Mouse (Mus musculus) MEL (cell line): ENCODE data around the gene Spag9. TPM values are rescaled to one million over a fixed set of nuclear protein-coding genes. Genes with fewer than 3 reads are reported as not detected.
A peak's percentile ranks its signal among the peaks of the same experiment; 100 is the strongest.

Experiments used
- DNase-seq: peaks from one replicate; pipeline ENCODE4 v3.0.0; 2011; ENCODE audit warnings: low read depth, low spot score
- H3K27ac ChIP-seq: 2 replicates; pipeline ENCODE4 v1.5.1; 2012; ENCODE audit warnings: low read depth, mild to moderate bottlenecking, control low read depth, low read length, moderate library complexity; ENCODE audit not compliant: control insufficient read depth
- H3K27me3 ChIP-seq, 2 experiments: fragments of 150-350 bp in 1 of 2; sonication (generic) in 1 of 2; 2 replicates each; pipeline ENCODE4 v1.6.1; 2012; ENCODE audit warnings: low read length in 2 of 2, mild to moderate bottlenecking in 2 of 2, improper control_type of control experiment in 1 of 2, moderate library complexity in 1 of 2; ENCODE audit not compliant: insufficient read depth in 2 of 2, control insufficient read depth in 1 of 2
- H3K36me3 ChIP-seq, 2 experiments: 2 replicates each; pipeline ENCODE4 v1.6.1; 2012 to 2014; ENCODE audit warnings: low read length in 2 of 2, improper control_type of control experiment in 1 of 2, inconsistent platforms in 1 of 2, mild to moderate bottlenecking in 1 of 2; ENCODE audit not compliant: insufficient read depth in 2 of 2, control insufficient read depth in 1 of 2
- H3K4me1 ChIP-seq, 2 experiments: fragments of 150-350 bp in 1 of 2; sonication (generic) in 1 of 2; 2 replicates each; pipeline ENCODE4 v1.6.1; 2012; ENCODE audit warnings: low read length in 2 of 2, improper control_type of control experiment in 1 of 2, mild to moderate bottlenecking in 1 of 2; ENCODE audit not compliant: insufficient read depth in 2 of 2, control insufficient read depth in 1 of 2
- H3K4me3 ChIP-seq, 2 experiments: fragments of 150-350 bp in 1 of 2; sonication (generic) in 1 of 2; 2 replicates each; pipeline ENCODE4 v1.5.1; 2012; ENCODE audit warnings: low read depth in 2 of 2, low read length in 2 of 2, mild to moderate bottlenecking in 2 of 2, moderate library complexity in 2 of 2, control low read depth in 1 of 2, improper control_type of control experiment in 1 of 2; ENCODE audit not compliant: control insufficient read depth in 1 of 2, insufficient read depth in 1 of 2
- H3K79me2 ChIP-seq: 2 replicates; pipeline ENCODE4 v1.6.1; 2012; ENCODE audit warnings: mild to moderate bottlenecking, low read length, moderate library complexity; ENCODE audit not compliant: control insufficient read depth, poor library complexity, insufficient read depth
- H3K9ac ChIP-seq: 2 replicates; pipeline ENCODE4 v1.6.1; 2012; ENCODE audit warnings: low read depth, mild to moderate bottlenecking, control low read depth, low read length, moderate library complexity; ENCODE audit not compliant: control insufficient read depth, poor library complexity, severe bottlenecking
- H3K9me3 ChIP-seq: fragments of 150-350 bp; sonication (generic); replicated peaks from 2 replicates; pipeline ENCODE4 v1.6.1; 2012; ENCODE audit warnings: mild to moderate bottlenecking, low read length, improper control_type of control experiment, moderate library complexity; ENCODE audit not compliant: insufficient read depth
- CHD2 ChIP-seq: IDR thresholded peaks from 2 replicates; pipeline ENCODE4 v1.6.1; 2011; ENCODE audit warnings: low read length, improper control_type of control experiment
- E2F4 ChIP-seq: IDR thresholded peaks from 2 replicates; pipeline ENCODE4 v1.6.1; 2011; ENCODE audit warnings: low read depth, low read length, improper control_type of control experiment, borderline replicate concordance
- EP300 ChIP-seq, 2 experiments: IDR thresholded peaks; 2 replicates each; pipeline ENCODE4 v1.6.1; 2011; ENCODE audit warnings: improper control_type of control experiment in 2 of 2, low read length in 2 of 2, low read depth in 1 of 2, mild to moderate bottlenecking in 1 of 2
- ETS1 ChIP-seq: IDR thresholded peaks from 2 replicates; pipeline ENCODE4 v1.6.1; 2012; ENCODE audit warnings: low read depth, mild to moderate bottlenecking, inconsistent platforms, low read length, improper control_type of control experiment, moderate library complexity
- GATA1 ChIP-seq: IDR thresholded peaks from 2 replicates; pipeline ENCODE4 v1.6.1; 2011; ENCODE audit warnings: low read depth, low read length, improper control_type of control experiment
- HCFC1 ChIP-seq: IDR thresholded peaks from 2 replicates; pipeline ENCODE4 v1.6.1; 2012; ENCODE audit warnings: low read depth, mild to moderate bottlenecking, inconsistent platforms, low read length, improper control_type of control experiment, moderate library complexity
- JUND ChIP-seq: IDR thresholded peaks from 2 replicates; pipeline ENCODE4 v1.6.1; 2011; ENCODE audit warnings: low read depth, mild to moderate bottlenecking, improper control_type of control experiment, low read length
- KAT2A ChIP-seq: conservative IDR thresholded peaks from 2 replicates; pipeline ENCODE4 v1.6.1; 2012; ENCODE audit warnings: low read depth, low read length, improper control_type of control experiment, inconsistent platforms
- MAFK ChIP-seq: IDR thresholded peaks from 2 replicates; pipeline ENCODE4 v1.6.1; 2011; ENCODE audit warnings: low read depth, mild to moderate bottlenecking, low read length, improper control_type of control experiment, borderline replicate concordance
- MAX ChIP-seq: IDR thresholded peaks from 2 replicates; pipeline ENCODE4 v1.6.1; 2011; ENCODE audit warnings: low read length, improper control_type of control experiment
- MAZ ChIP-seq: IDR thresholded peaks from 2 replicates; pipeline ENCODE4 v1.6.1; 2012; ENCODE audit warnings: low read depth, mild to moderate bottlenecking, inconsistent platforms, low read length, improper control_type of control experiment
- MEF2A ChIP-seq: IDR thresholded peaks from 2 replicates; pipeline ENCODE4 v1.6.1; 2014; ENCODE audit warnings: low read depth, mild to moderate bottlenecking, inconsistent platforms, low read length, improper control_type of control experiment; ENCODE audit not compliant: poor library complexity, insufficient replicate concordance, severe bottlenecking; ENCODE audit errors: extremely low read depth
- MXI1 ChIP-seq: IDR thresholded peaks from 2 replicates; pipeline ENCODE4 v1.6.1; 2011; ENCODE audit warnings: mild to moderate bottlenecking, low read depth, low read length, improper control_type of control experiment
- NRF1 ChIP-seq: IDR thresholded peaks from 2 replicates; pipeline ENCODE4 v1.6.1; 2014; ENCODE audit warnings: low read depth, mild to moderate bottlenecking, inconsistent platforms, low read length, improper control_type of control experiment, moderate library complexity; ENCODE audit not compliant: poor library complexity, insufficient read depth, severe bottlenecking
- POLR2AphosphoS2 ChIP-seq: IDR thresholded peaks from 2 replicates; pipeline ENCODE4 v1.6.1; 2011; ENCODE audit warnings: low read length, improper control_type of control experiment
- RAD21 ChIP-seq: IDR thresholded peaks from 2 replicates; pipeline ENCODE4 v1.6.1; 2011; ENCODE audit warnings: mild to moderate bottlenecking, low read depth, low read length, improper control_type of control experiment
- TAL1 ChIP-seq: IDR thresholded peaks from 2 replicates; pipeline ENCODE4 v1.6.1; 2012; ENCODE audit warnings: mild to moderate bottlenecking, inconsistent platforms, low read length, moderate library complexity, mixed read lengths
- TBP ChIP-seq: IDR thresholded peaks from 2 replicates; pipeline ENCODE4 v1.8.0; 2011; ENCODE audit warnings: low read depth, low read length, improper control_type of control experiment
- TCF12 ChIP-seq: IDR thresholded peaks from 2 replicates; pipeline ENCODE4 v1.6.1; 2014; ENCODE audit warnings: low read depth, mild to moderate bottlenecking, inconsistent platforms, low read length, improper control_type of control experiment, moderate library complexity
- USF1 ChIP-seq: IDR thresholded peaks from 2 replicates; pipeline ENCODE4 v1.6.1; 2014; ENCODE audit warnings: low read depth, mild to moderate bottlenecking, inconsistent platforms, low read length, improper control_type of control experiment, moderate library complexity
- USF2 ChIP-seq, 2 experiments: IDR thresholded peaks; 2 replicates each; pipeline ENCODE4 v1.6.1; 2011 to 2012; ENCODE audit warnings: improper control_type of control experiment in 2 of 2, low read length in 2 of 2, borderline replicate concordance in 1 of 2, inconsistent platforms in 1 of 2, low read depth in 1 of 2, mild to moderate bottlenecking in 1 of 2; ENCODE audit not compliant: insufficient read depth in 1 of 2
- ZC3H11A ChIP-seq: IDR thresholded peaks from 2 replicates; pipeline ENCODE4 v1.6.1; 2012; ENCODE audit warnings: low read depth, mild to moderate bottlenecking, inconsistent platforms, low read length, improper control_type of control experiment
- ZKSCAN1 ChIP-seq: IDR thresholded peaks from 2 replicates; pipeline ENCODE4 v1.6.1; 2012; ENCODE audit warnings: low read depth, mild to moderate bottlenecking, inconsistent platforms, low read length, improper control_type of control experiment, moderate library complexity
- ZMIZ1 ChIP-seq: IDR thresholded peaks from 2 replicates; pipeline ENCODE4 v1.6.1; 2012; ENCODE audit warnings: low read depth, mild to moderate bottlenecking, inconsistent platforms, low read length, improper control_type of control experiment, moderate library complexity
- ZNF384 ChIP-seq: IDR thresholded peaks from 2 replicates; pipeline ENCODE4 v1.6.1; 2012; ENCODE audit warnings: low read depth, mild to moderate bottlenecking, inconsistent platforms, low read length, improper control_type of control experiment
- polyA plus RNA-seq, 2 experiments: library from polyadenylated mRNA; stranded (reverse) in 1 of 2; unstranded in 1 of 2; fragments of >175 nt in 1 of 2; fragments of >200 nt in 1 of 2; gene quantifications; 2 replicates each; pipeline versions ENCODE4 v1.2.1 to v1.2.4; 2012; ENCODE audit warnings: low replicate concordance in 2 of 2, low read depth in 1 of 2; ENCODE audit not compliant: insufficient read length in 2 of 2, insufficient read depth in 1 of 2, missing spikeins in 1 of 2
- total RNA-seq: library from RNA; depleted of rRNA; stranded (reverse); fragments of 300-350 nt; gene quantifications from 2 replicates; pipeline ENCODE4 v1.2.3, GENCODE M21; 2012

Spag9 gene
- total and polyA plus RNA-seq, 3 experiments = 18.9 to 279 (median 20.6) TPM

DNA sequence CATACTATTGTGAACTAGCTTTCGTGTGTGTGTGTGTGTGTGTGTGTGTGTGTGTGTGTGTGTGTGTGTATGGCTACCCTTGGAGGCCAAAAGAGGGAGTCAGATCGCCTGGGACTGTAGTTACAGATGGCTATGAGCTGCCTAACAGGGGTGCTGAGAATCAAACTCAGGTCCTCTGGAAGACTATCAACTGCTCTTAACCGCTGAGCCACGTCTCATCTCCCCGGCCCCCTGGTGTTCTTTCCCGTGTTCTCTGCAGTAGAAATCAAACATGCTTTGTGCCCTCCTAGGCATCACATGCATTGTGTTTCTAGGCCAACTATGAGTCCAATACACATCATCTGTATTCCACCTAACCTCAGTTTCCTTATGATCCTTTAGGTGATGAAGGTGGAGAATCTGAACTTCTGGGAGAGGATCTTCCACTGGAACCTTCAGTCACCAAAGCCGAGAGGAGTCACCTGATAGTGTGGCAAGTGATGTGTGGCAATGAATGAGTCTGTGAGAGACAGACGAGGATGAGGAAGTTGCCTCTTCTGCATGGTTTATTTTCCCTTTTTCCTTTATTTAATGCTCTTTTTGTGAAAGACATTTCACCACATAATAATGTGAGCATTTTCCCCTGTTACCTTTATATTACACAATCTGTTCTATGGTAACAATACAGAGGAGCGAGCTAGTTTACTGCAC, 126.6 kb downstream of the Spag9 start:
- Histone ChIP-seq H3K36me3 (peaks cover 0 to 4% of the 10 kb centered on the region in 2 experiments; a peak in 2 of 4 replicates), H3K27ac (no peak overlapping the region), H3K4me1 (no peaks in the 10 kb centered on the region), H3K4me3 (no peak overlapping the region), H3K9ac (no peak overlapping the region)
- TF ChIP-seq MAZ (no peak), TAL1 (no peak), MXI1 (no peak), ZNF384 (no peak), RAD21 (no peak), NRF1 (no peak)
- TF ChIP-seq, all 39 proteins: peak for 0
- DNase-seq = no peak
- Histone ChIP-seq H3K79me2 (no peaks in the 10 kb centered on the region), H3K27me3 (no peaks in the 10 kb centered on the region), H3K9me3 (no peaks in the 10 kb centered on the region)

DNA sequence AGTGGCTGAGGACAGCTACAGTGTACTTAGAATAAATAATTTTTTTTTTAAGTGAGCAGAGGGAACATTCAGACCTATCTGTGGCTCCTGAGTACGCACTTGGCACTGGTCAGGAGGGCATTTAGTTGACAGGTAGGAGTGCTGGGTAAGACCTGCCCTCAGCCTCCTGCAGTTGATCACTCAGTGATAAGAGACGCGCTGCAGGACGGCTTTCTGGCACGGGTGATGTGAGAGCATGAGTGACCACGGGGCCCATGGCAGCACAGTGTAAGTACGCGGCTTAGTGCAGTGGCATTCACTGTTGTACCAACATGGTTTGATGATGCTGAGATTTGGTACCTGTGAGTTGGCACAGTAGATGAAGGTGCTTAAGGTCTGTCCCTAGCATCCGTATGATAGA, 130.8 kb downstream of the Spag9 start:
- Histone ChIP-seq H3K4me3 (no peak overlapping the region), H3K27me3 (no peaks in the 10 kb centered on the region), H3K27ac (no peak overlapping the region), H3K9me3 (no peaks in the 10 kb centered on the region), H3K4me1 (no peaks in the 10 kb centered on the region), H3K36me3 (peaks cover 0 to 4% of the 10 kb centered on the region in 2 experiments; a peak in 1 of 4 replicates), H3K9ac (no peak overlapping the region), H3K79me2 (no peaks in the 10 kb centered on the region)
- no peak for TF ChIP-seq MEF2A
- DNase-seq = no peak

GRCm38 (mm10) chr11:94127966-94128365, 132.1 kb downstream of the Spag9 start:
- no peaks in the 10 kb centered on the region for H3K4me1 ChIP-seq
- H3K27me3 ChIP-seq = no peaks in the 10 kb centered on the region
- H3K9me3 ChIP-seq = no peaks in the 10 kb centered on the region
- no peak overlapping the region for H3K9ac ChIP-seq
- peaks cover 0 to 2% of the 10 kb centered on the region in 2 experiments; a peak in 1 of 4 replicates for H3K36me3 ChIP-seq
- DNase-seq = peak; percentile 87
- no peak overlapping the region for H3K27ac ChIP-seq
- no peaks in the 10 kb centered on the region for H3K79me2 ChIP-seq
- H3K4me3 ChIP-seq = no peak overlapping the region
- TF ChIP-seq TBP = no peak
- TF ChIP-seq USF2 (IDR thresholded peaks at IDR 0.05; ENCODE audit: borderline replicate concordance in 1 of 2, insufficient read depth in 1 of 2, low read depth in 1 of 2, low read length in 2 of 2) = no peak
- TF ChIP-seq HCFC1 = no peak
- no peak for TF ChIP-seq MAFK
- TF ChIP-seq JUND = no peak
- TF ChIP-seq TCF12 = no peak
- TF ChIP-seq USF1 = no peak
- TF ChIP-seq KAT2A = no peak
- peak; percentile 57 for TF ChIP-seq ZC3H11A
- TF ChIP-seq RAD21 = peak; percentile 76
- no peak for TF ChIP-seq NRF1
- no peak for TF ChIP-seq MAX
- no peak for TF ChIP-seq ZMIZ1
- no peak for TF ChIP-seq E2F4
- TF ChIP-seq ETS1 = no peak
- TF ChIP-seq EP300 (IDR thresholded peaks at IDR 0.05; ENCODE audit: low read depth in 1 of 2, low read length in 2 of 2) = no peak
- no peak for TF ChIP-seq ZKSCAN1
- no peak for TF ChIP-seq GATA1
- no peak for TF ChIP-seq CHD2
- no peak for TF ChIP-seq ZNF384
- no peak for TF ChIP-seq POLR2AphosphoS2
